Mouse (Mus musculus): Measurements from ENCODE around the gene Nudt22. TPM values are rescaled to one million over a fixed set of nuclear protein-coding genes. Genes with fewer than 3 reads are reported as not detected.

Nudt22 gene
- polyA plus RNA-seq, 1 experiment from 2014 or later: 22.2 TPM

- ATAC-seq (ENCODE audit: low FRiP score, low TSS enrichment): no peak
- Histone ChIP-seq H3K4me3 (ENCODE audit: low read length) (no peak overlapping the region), H3K9ac (ENCODE audit: low read depth, low read length) (no peak overlapping the region), H3K27ac (ENCODE audit: low read depth, low read length) (no peak overlapping the region), H3K4me1 (ENCODE audit: control insufficient read depth, insufficient read depth, low read length) (no peaks in the 10 kb centered on the region), H3K27me3 (ENCODE audit: control insufficient read depth, insufficient read depth, low read length) (no peaks in the 10 kb centered on the region), H3K9me3 (ENCODE audit: control insufficient read depth, low read length) (no peaks in the 10 kb centered on the region), H3K36me3 (ENCODE audit: control insufficient read depth, insufficient read depth, low read length) (peaks cover 95% of the 10 kb centered on the region), H3K4me2 (replicated peaks; ENCODE audit: low read depth, low read length) (no peak overlapping the region)
- WGBS: 92% methylated on average over 5 of the region's 5 CpGs
Measured at GRCm38 (mm10) chr19:7029531-7029930, 33.6 kb upstream of the Nudt22 start.

- no peak overlapping the region for H3K27ac ChIP-seq (ENCODE audit: low read depth, low read length)
- no peaks in the 10 kb centered on the region for H3K4me1 ChIP-seq (ENCODE audit: control insufficient read depth, insufficient read depth, low read length)
- no peak overlapping the region for H3K4me2 ChIP-seq (replicated peaks; ENCODE audit: low read depth, low read length)
- H3K27me3 ChIP-seq (ENCODE audit: control insufficient read depth, insufficient read depth, low read length): no peaks in the 10 kb centered on the region
- no peaks in the 10 kb centered on the region for H3K9me3 ChIP-seq (ENCODE audit: control insufficient read depth, low read length)
- H3K36me3 ChIP-seq (ENCODE audit: control insufficient read depth, insufficient read depth, low read length): peaks cover 71% of the 10 kb centered on the region
- no peak overlapping the region for H3K4me3 ChIP-seq (ENCODE audit: low read length)
- no peak overlapping the region for H3K9ac ChIP-seq (ENCODE audit: low read depth, low read length)
- peak; percentile 40; the same call in 1 of the 2 replicates for ATAC-seq (ENCODE audit: low FRiP score, low TSS enrichment)
- WGBS: 53% methylated on average over 3 of the region's 3 CpGs
Measured at GRCm38 (mm10) chr19:7020224-7020641, 24.3 kb upstream of the Nudt22 start.

GRCm38 (mm10) chr19:7019191-7019590 lies 23.3 kb upstream of the Nudt22 start, which contains the start of gene Fermt3:
Gene Fermt3 (minus strand): TSS chr19:7019469.
- Histone ChIP-seq H3K27ac (ENCODE audit: low read depth, low read length) (no peak within 1 kb of the TSS), H3K9me3 (ENCODE audit: control insufficient read depth, low read length) (no peaks in the 10 kb centered on the region), H3K4me2 (replicated peaks; ENCODE audit: low read depth, low read length) (no peak within 1 kb of the TSS), H3K36me3 (ENCODE audit: control insufficient read depth, insufficient read depth, low read length) (peaks cover 61% of the 10 kb centered on the region), H3K27me3 (ENCODE audit: control insufficient read depth, insufficient read depth, low read length) (no peaks in the 10 kb centered on the region), H3K9ac (ENCODE audit: low read depth, low read length) (no peak within 1 kb of the TSS), H3K4me1 (ENCODE audit: control insufficient read depth, insufficient read depth, low read length) (no peaks in the 10 kb centered on the region), H3K4me3 (ENCODE audit: low read length) (no peak within 1 kb of the TSS)
- no peak for ATAC-seq (ENCODE audit: low FRiP score, low TSS enrichment)
- 82% methylated on average over 5 of the region's 5 CpGs for WGBS

GRCm38 (mm10) chr19:7018546-7018945 lies 22.6 kb upstream of the Nudt22 start:
- Histone ChIP-seq H3K36me3 (ENCODE audit: control insufficient read depth, insufficient read depth, low read length) (peaks cover 54% of the 10 kb centered on the region), H3K9ac (ENCODE audit: low read depth, low read length) (no peak overlapping the region), H3K27ac (ENCODE audit: low read depth, low read length) (no peak overlapping the region), H3K4me2 (replicated peaks; ENCODE audit: low read depth, low read length) (no peak overlapping the region), H3K27me3 (ENCODE audit: control insufficient read depth, insufficient read depth, low read length) (no peaks in the 10 kb centered on the region), H3K9me3 (ENCODE audit: control insufficient read depth, low read length) (no peaks in the 10 kb centered on the region), H3K4me3 (ENCODE audit: low read length) (no peak overlapping the region), H3K4me1 (ENCODE audit: control insufficient read depth, insufficient read depth, low read length) (no peaks in the 10 kb centered on the region)
- no peak for ATAC-seq (ENCODE audit: low FRiP score, low TSS enrichment)
- WGBS: 89% methylated on average over 11 of the region's 11 CpGs

GRCm38 (mm10) chr19:7017541-7018457 lies 21.9 kb upstream of the Nudt22 start:
- Histone ChIP-seq H3K4me1 (ENCODE audit: control insufficient read depth, insufficient read depth, low read length) (no peaks in the 10 kb centered on the region), H3K4me3 (ENCODE audit: low read length) (no peak overlapping the region), H3K27me3 (ENCODE audit: control insufficient read depth, insufficient read depth, low read length) (no peaks in the 10 kb centered on the region), H3K9me3 (ENCODE audit: control insufficient read depth, low read length) (no peaks in the 10 kb centered on the region), H3K9ac (ENCODE audit: low read depth, low read length) (no peak overlapping the region), H3K4me2 (replicated peaks; ENCODE audit: low read depth, low read length) (no peak overlapping the region), H3K27ac (ENCODE audit: low read depth, low read length) (no peak overlapping the region), H3K36me3 (ENCODE audit: control insufficient read depth, insufficient read depth, low read length) (peaks cover 47% of the 10 kb centered on the region)
- no peak for ATAC-seq (ENCODE audit: low FRiP score, low TSS enrichment)
- 72% methylated on average over 12 of the region's 12 CpGs for WGBS

- H3K9ac ChIP-seq (ENCODE audit: low read depth, low read length): 0 out of 2 replicates have a peak overlapping the region, but pooled peaks have one; percentile 12
- no peaks in the 10 kb centered on the region for H3K4me1 ChIP-seq (ENCODE audit: control insufficient read depth, insufficient read depth, low read length)
- H3K4me3 ChIP-seq (ENCODE audit: low read length): no peak overlapping the region
- no peaks in the 10 kb centered on the region for H3K27me3 ChIP-seq (ENCODE audit: control insufficient read depth, insufficient read depth, low read length)
- H3K27ac ChIP-seq (ENCODE audit: low read depth, low read length): no peak overlapping the region
- no peak overlapping the region for H3K4me2 ChIP-seq (replicated peaks; ENCODE audit: low read depth, low read length)
- H3K36me3 ChIP-seq (ENCODE audit: control insufficient read depth, insufficient read depth, low read length): peaks cover 15% of the 10 kb centered on the region
- 95% methylated on average over 19 of the region's 20 CpGs for WGBS
- no peak for ATAC-seq (ENCODE audit: low FRiP score, low TSS enrichment)
- no peaks in the 10 kb centered on the region for H3K9me3 ChIP-seq (ENCODE audit: control insufficient read depth, low read length)
Measured at GRCm38 (mm10) chr19:7014481-7015135, 18.7 kb upstream of the Nudt22 start.

- 89% methylated on average over 9 of the region's 9 CpGs for WGBS
- Histone ChIP-seq H3K9ac (ENCODE audit: low read depth, low read length) (0 out of 2 replicates have a peak overlapping the region, but pooled peaks have one; percentile 12), H3K9me3 (ENCODE audit: control insufficient read depth, low read length) (no peaks in the 10 kb centered on the region), H3K4me2 (replicated peaks; ENCODE audit: low read depth, low read length) (no peak overlapping the region), H3K4me3 (ENCODE audit: low read length) (no peak overlapping the region), H3K27ac (ENCODE audit: low read depth, low read length) (no peak overlapping the region), H3K36me3 (ENCODE audit: control insufficient read depth, insufficient read depth, low read length) (peaks cover 8% of the 10 kb centered on the region), H3K27me3 (ENCODE audit: control insufficient read depth, insufficient read depth, low read length) (no peaks in the 10 kb centered on the region), H3K4me1 (ENCODE audit: control insufficient read depth, insufficient read depth, low read length) (no peaks in the 10 kb centered on the region)
- no peak for ATAC-seq (ENCODE audit: low FRiP score, low TSS enrichment)
Measured at GRCm38 (mm10) chr19:7013984-7014383, 18.1 kb upstream of the Nudt22 start.

- ATAC-seq (ENCODE audit: low FRiP score, low TSS enrichment): no peak
- H3K4me2 ChIP-seq (replicated peaks; ENCODE audit: low read depth, low read length): no peak overlapping the region
- H3K27me3 ChIP-seq (ENCODE audit: control insufficient read depth, insufficient read depth, low read length): no peaks in the 10 kb centered on the region
- H3K4me1 ChIP-seq (ENCODE audit: control insufficient read depth, insufficient read depth, low read length): no peaks in the 10 kb centered on the region
- WGBS: 63% methylated on average over 4 of the region's 4 CpGs
- no peaks in the 10 kb centered on the region for H3K9me3 ChIP-seq (ENCODE audit: control insufficient read depth, low read length)
- H3K4me3 ChIP-seq (ENCODE audit: low read length): no peak overlapping the region
- H3K27ac ChIP-seq (ENCODE audit: low read depth, low read length): no peak overlapping the region
- H3K36me3 ChIP-seq (ENCODE audit: control insufficient read depth, insufficient read depth, low read length): no peaks in the 10 kb centered on the region
- H3K9ac ChIP-seq (ENCODE audit: low read depth, low read length): no peak overlapping the region
Measured at GRCm38 (mm10) chr19:7012426-7012825, 16.5 kb upstream of the Nudt22 start.

All from kidney, embryonic 14.5 days (tissue).